Mouse (Mus musculus) hindbrain, embryonic 16.5 days (tissue): ENCODE data around the gene Atp5l. TPM values are rescaled to one million over a fixed set of nuclear protein-coding genes. Genes with fewer than 3 reads are reported as not detected.
A peak's percentile ranks its signal among the peaks of the same experiment; 100 is the strongest.

ENCODE experiments used
- ATAC-seq: fragments of 200-750 bp; cut with Nextera tagmentation; 2 replicates; pipeline ENCODE4 v1.8.0; 2017; ENCODE audit warnings: moderate TSS enrichment, moderate library complexity
- H3K27ac ChIP-seq: fragments of 300-500 bp; sonication (generic); 2 replicates; pipeline ENCODE4 v1.5.1; 2014; ENCODE audit warnings: low read depth, mild to moderate bottlenecking, control low read depth, low read length, moderate library complexity
- H3K27me3 ChIP-seq: fragments of 300-500 bp; sonication (generic); replicated peaks from 2 replicates; pipeline ENCODE4 v1.6.1; 2014; ENCODE audit warnings: low read length; ENCODE audit not compliant: control insufficient read depth, insufficient read depth
- H3K36me3 ChIP-seq: fragments of 300-500 bp; sonication (generic); 2 replicates; pipeline ENCODE4 v1.6.1; 2014; ENCODE audit warnings: mild to moderate bottlenecking, low read length, moderate library complexity, mixed read lengths; ENCODE audit not compliant: control insufficient read depth, insufficient read depth
- H3K4me1 ChIP-seq: fragments of 300-500 bp; sonication (generic); 2 replicates; pipeline ENCODE4 v1.6.1; 2014; ENCODE audit warnings: low read depth, low read length; ENCODE audit not compliant: control insufficient read depth, insufficient read depth
- H3K4me2 ChIP-seq: fragments of 300-500 bp; sonication (generic); 2 replicates; pipeline ENCODE4 v1.6.1; 2014; ENCODE audit warnings: mild to moderate bottlenecking, low read length, control low read depth, moderate library complexity
- H3K4me3 ChIP-seq: fragments of 300-500 bp; sonication (generic); 2 replicates; pipeline ENCODE4 v1.5.1; 2014; ENCODE audit warnings: mild to moderate bottlenecking, low read length, control low read depth, moderate library complexity
- H3K9ac ChIP-seq: fragments of 300-500 bp; sonication (generic); 2 replicates; pipeline ENCODE4 v1.6.1; 2014; ENCODE audit warnings: low read depth, mild to moderate bottlenecking, control low read depth, low read length, moderate library complexity
- H3K9me3 ChIP-seq: fragments of 300-500 bp; sonication (generic); 2 replicates; pipeline ENCODE4 v1.6.1; 2014; ENCODE audit warnings: mild to moderate bottlenecking, low read length, moderate library complexity; ENCODE audit not compliant: control insufficient read depth
- WGBS: fragments of 180-500 bp; shearing (Covaris S2); extraction: QIAGEN DNeasy Blood & Tissue Kit; methylation state at CpG from one replicate; pipeline ENCODE4 v1.1.7; 2014; 5-methylcytosine and 5-hydroxymethylcytosine counted together
- polyA plus RNA-seq: library from polyadenylated mRNA; unstranded; fragments of >200 nt; fragmentation: Nextera tagmentation; extraction: Ambion mirVana; gene quantifications from 2 replicates; pipeline ENCODE4 v1.2.1, GENCODE M21; 2015

Atp5l gene
- polyA plus RNA-seq, 1 experiment from 2014 or later = 802 TPM

- Histone ChIP-seq H3K4me2 (0 out of 2 replicates have a peak overlapping the region, but pooled peaks have one; percentile 18), H3K27me3 (no peaks in the 10 kb centered on the region), H3K4me1 (peaks cover 54% of the 10 kb centered on the region), H3K4me3 (no peak overlapping the region), H3K9me3 (no peaks in the 10 kb centered on the region), H3K36me3 (no peaks in the 10 kb centered on the region), H3K9ac (no peak overlapping the region), H3K27ac (no peak overlapping the region)
- WGBS = 44% methylated on average over 7 of the region's 7 CpGs
- no peak; the same call in 1 of the 2 replicates for ATAC-seq
Measured at GRCm38 (mm10) chr9:44875476-44875875, 45.1 kb downstream of the Atp5l start.

- Histone ChIP-seq H3K27ac (no peak overlapping the region), H3K36me3 (no peaks in the 10 kb centered on the region), H3K4me3 (no peak overlapping the region), H3K27me3 (no peaks in the 10 kb centered on the region), H3K4me2 (no peak overlapping the region), H3K9ac (no peak overlapping the region), H3K4me1 (peaks cover 57% of the 10 kb centered on the region), H3K9me3 (no peaks in the 10 kb centered on the region)
- ATAC-seq = no peak
Measured at GRCm38 (mm10) chr9:44874198-44874597, 46.3 kb downstream of the Atp5l start.

GRCm38 (mm10) chr9:44873665-44874064 is 46.9 kb downstream of the Atp5l start:
- Histone ChIP-seq H3K36me3 (no peaks in the 10 kb centered on the region), H3K4me2 (no peak overlapping the region), H3K9ac (no peak overlapping the region), H3K27ac (no peak overlapping the region), H3K4me1 (peaks cover 53% of the 10 kb centered on the region), H3K4me3 (no peak overlapping the region), H3K9me3 (no peaks in the 10 kb centered on the region), H3K27me3 (no peaks in the 10 kb centered on the region)
- 74% methylated on average over 5 of the region's 5 CpGs for WGBS
- ATAC-seq = no peak

GRCm38 (mm10) chr9:44868336-44869094 is 52.0 kb downstream of the Atp5l start:
- Histone ChIP-seq H3K9ac (no peak overlapping the region), H3K4me1 (peaks cover 18% of the 10 kb centered on the region), H3K36me3 (peaks cover 3% of the 10 kb centered on the region; the same call in 1 of the 2 replicates), H3K9me3 (no peaks in the 10 kb centered on the region), H3K4me3 (no peak overlapping the region), H3K4me2 (no peak overlapping the region), H3K27me3 (no peaks in the 10 kb centered on the region), H3K27ac (no peak overlapping the region)
- ATAC-seq = no peak
- WGBS = 83% methylated on average over 13 of the region's 13 CpGs

- WGBS = 89% methylated on average over 3 of the region's 3 CpGs
- Histone ChIP-seq H3K9ac (no peak overlapping the region), H3K27ac (no peak overlapping the region), H3K9me3 (no peaks in the 10 kb centered on the region), H3K36me3 (peaks cover 3% of the 10 kb centered on the region; the same call in 1 of the 2 replicates), H3K27me3 (no peaks in the 10 kb centered on the region), H3K4me3 (no peak overlapping the region), H3K4me1 (peaks cover 13% of the 10 kb centered on the region), H3K4me2 (no peak overlapping the region)
- no peak for ATAC-seq
Measured at GRCm38 (mm10) chr9:44867664-44868063, 52.9 kb downstream of the Atp5l start.

GRCm38 (mm10) chr9:44866501-44867240 is 53.9 kb downstream of the Atp5l start:
- Histone ChIP-seq H3K4me2 (no peak overlapping the region), H3K9me3 (no peaks in the 10 kb centered on the region), H3K9ac (no peak overlapping the region), H3K36me3 (peaks cover 3% of the 10 kb centered on the region; the same call in 1 of the 2 replicates), H3K27ac (no peak overlapping the region), H3K4me1 (peaks cover 13% of the 10 kb centered on the region), H3K27me3 (no peaks in the 10 kb centered on the region), H3K4me3 (no peak overlapping the region)
- peak; percentile 37; the same call in 1 of the 2 replicates for ATAC-seq
- 47% methylated on average over 9 of the region's 9 CpGs for WGBS

Other genes starting within 250 kb of the Atp5l start
- not detected in 2 replicates for gene Treh, start 247.5 kb downstream of the Atp5l start, polyA plus RNA-seq
- 37.4 and 44.2 TPM in 2 replicates for gene Phldb1, start 185.5 kb downstream of the Atp5l start, polyA plus RNA-seq
- gene Arcn1, start 152.9 kb downstream of the Atp5l start, polyA plus RNA-seq = 130 and 145 TPM in 2 replicates
- 152 and 160 TPM in 2 replicates for gene Ift46, start 152.8 kb downstream of the Atp5l start, polyA plus RNA-seq
- 23.5 and 24.8 TPM in 2 replicates for gene Tmem25, start 121.4 kb downstream of the Atp5l start, polyA plus RNA-seq
- not detected in 2 replicates for gene Ttc36, start 117.7 kb downstream of the Atp5l start, polyA plus RNA-seq
- 14.4 and 16.4 TPM in 2 replicates for gene Kmt2a, start 39.4 kb downstream of the Atp5l start, polyA plus RNA-seq
- gene Ube4a, start 44.9 kb upstream of the Atp5l start, polyA plus RNA-seq = 31.8 and 35.0 TPM in 2 replicates
- gene Cd3g, start 59.7 kb upstream of the Atp5l start, polyA plus RNA-seq = not detected in 2 replicates
- gene Cd3d, start 61.0 kb upstream of the Atp5l start, polyA plus RNA-seq = not detected in 2 replicates
- gene Cd3e, start 88.9 kb upstream of the Atp5l start, polyA plus RNA-seq = 0.15 and 0.19 TPM in 2 replicates
- 2.5 and 3.0 TPM in 2 replicates for gene Mpzl2, start 119.1 kb upstream of the Atp5l start, polyA plus RNA-seq
- gene Mpzl3, start 134.4 kb upstream of the Atp5l start, polyA plus RNA-seq = 1.0 and 1.2 TPM in 2 replicates
- gene Jaml, start 158.4 kb upstream of the Atp5l start, polyA plus RNA-seq = 0.25 and 0.37 TPM in 2 replicates
- gene Scn2b, start 197.0 kb upstream of the Atp5l start, polyA plus RNA-seq = 10.0 and 10.5 TPM in 2 replicates
- 0.60 and 0.81 TPM in 2 replicates for gene Scn4b, start 217.7 kb upstream of the Atp5l start, polyA plus RNA-seq